Mouse (Mus musculus) lung, adult 2 months (tissue): ENCODE measurements around the gene Thtpa.

Source experiments
- CTCF ChIP-seq: fragments of 200-500 bp; IDR thresholded peaks from 2 replicates; pipeline ENCODE4 v1.5.1; 2011; ENCODE audit warnings: mild to moderate bottlenecking, low read length, control low read depth; ENCODE audit not compliant: insufficient read depth
- POLR2A ChIP-seq: fragments of 200-500 bp; IDR thresholded peaks from 2 replicates; pipeline ENCODE4 v1.6.1; 2011; ENCODE audit warnings: low read depth, mild to moderate bottlenecking, control low read depth, low read length, borderline replicate concordance; ENCODE audit errors: extremely low read depth

DNA sequence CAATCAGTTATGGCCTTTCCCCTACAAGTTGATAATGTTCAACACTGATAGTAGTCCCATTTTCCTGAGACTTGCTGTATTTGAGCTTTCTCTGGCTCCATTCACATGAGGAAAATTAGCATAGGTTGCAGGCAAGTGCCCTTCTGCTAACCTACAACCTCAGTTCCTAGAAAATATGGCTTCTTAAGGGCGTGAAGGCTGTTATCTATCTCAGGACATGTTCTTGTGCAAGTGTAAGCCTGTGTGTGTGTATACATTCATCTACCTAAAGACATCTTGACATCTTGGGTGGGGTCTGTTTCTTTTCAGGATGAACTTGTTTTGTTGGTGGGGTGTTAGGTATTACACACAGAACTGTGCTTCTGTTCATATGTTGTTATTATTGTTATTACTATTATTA is 35.6 kb upstream of the Thtpa start:
- no peak for TF ChIP-seq CTCF
- no peak for TF ChIP-seq POLR2A
